18 mouse cellular contexts compared by ENCODE assay signal in the genomic region with DNA sequence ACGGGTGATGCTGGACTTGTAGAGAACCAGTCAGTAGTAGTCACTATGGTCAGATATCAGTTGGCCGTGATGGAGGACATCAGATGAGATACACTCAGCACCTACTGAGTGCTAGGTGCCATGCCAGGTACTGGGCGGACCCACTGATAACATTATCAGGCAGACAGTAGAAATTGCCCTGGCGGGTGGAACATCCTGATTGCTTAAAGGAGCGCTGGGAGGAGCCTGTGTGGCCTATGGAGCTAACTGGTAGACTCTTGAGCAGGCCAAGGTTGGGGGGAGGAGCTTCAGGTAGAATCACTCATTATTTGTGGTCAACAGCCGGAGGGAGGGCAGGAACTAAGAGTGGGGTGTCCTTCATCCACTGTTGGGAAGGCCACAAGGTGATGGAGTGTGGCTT. TPM values are rescaled to one million over a fixed set of nuclear protein-coding genes. Genes with fewer than 3 reads are reported as not detected.
DNase-seq lines count a peak whose midpoint lies in the region; ATAC-seq and TF ChIP-seq lines count a peak whose summit lies in the region.
"Had no signal": no experiment of that assay in that cellular context is flagged by ENCODE, and none has a peak within 500 bp of the region (broad histone marks: within the 10 kb centered on the region; RNA-seq: fewer than 3 reads in every experiment).

No protein-coding gene starts in this region.

- DNase-seq in adrenal gland, adult 8-10 months = peak; percentile 79
- DNase-seq in adrenal gland, postnatal 4 days (ENCODE audit: low spot score in 2 of 2) = no peak
- DNase-seq in layer of hippocampus, adult 2 months (ENCODE audit: low spot score in 2 of 2) = no peak
- DNase-seq in layer of hippocampus, postnatal 10 days (ENCODE audit: low spot score in 2 of 2) = no peak
- DNase-seq in R1 (ENCODE audit: low read depth, low spot score) = peak; percentile 82
- no peak for DNase-seq in frontal cortex, adult 2 months (ENCODE audit: extremely low spot score in 1 of 2, low spot score in 1 of 2)
- DNase-seq: cerebellum, adult 9-11 months; gastrocnemius, postnatal 14 days; layer of hippocampus, postnatal 36 days; lung, postnatal 10 days; thymus, postnatal 14 days had no signal

- no peak for TF ChIP-seq CTCF in layer of hippocampus, adult 2 months (conservative IDR thresholded peaks at IDR 0.05)

- H3K27ac ChIP-seq in layer of hippocampus, adult 2 months = 0 out of 2 replicates have a peak overlapping the region, but pooled peaks have one; percentile 14
- H3K27ac ChIP-seq: limb, embryonic 15.5 days; neural tube, embryonic 12.5 days had no signal

- no peak overlapping the region for H3K4me3 ChIP-seq in layer of hippocampus, adult 2 months
- H3K4me3 ChIP-seq: kidney, embryonic 15.5 days; limb, embryonic 15.5 days; megakaryocyte, embryonic 14.5 days; neural tube, embryonic 12.5 days had no signal

- peak; percentile 60; the same call in 1 of the 2 replicates for ATAC-seq in megakaryocyte-erythroid progenitor cell, adult 5-6 weeks (replicated peaks; ENCODE audit: low FRiP score, low TSS enrichment, poor library complexity, severe bottlenecking)
- ATAC-seq: midbrain, embryonic 16.5 days; Patski had no signal

RNA-seq across cellular contexts. Expression of a gene that starts 17.1 kb away (rescaled TPM):
- total RNA-seq in adrenal gland, adult 8-10 months (2022) = 100 to 1,000 TPM in 1 of 4 experiments, 10 to 100 TPM in 3; 72.0 to 109 (median 82.9) TPM
- total RNA-seq in adrenal gland, postnatal 4 days (2021) = 10 to 100 TPM; 92.5 to 98.7 TPM
- total RNA-seq in layer of hippocampus, adult 2 months (2021) = 100 to 1,000 TPM; 108 to 113 TPM
- 100 to 1,000 TPM in 1 of 2 experiments, 10 to 100 TPM in 1; 98.1 to 103 TPM for total RNA-seq in layer of hippocampus, postnatal 10 days (2021)
- 4.8 and 7.0 TPM in 2 replicates for total RNA-seq in megakaryocyte-erythroid progenitor cell, adult 5-6 weeks (2014; fragmentation: Nextera tagmentation)
- 0.33 and 0.72 TPM in 2 replicates for total RNA-seq in megakaryocyte-erythroid progenitor cell, adult 5-6 weeks (2017)
- polyA plus RNA-seq in frontal cortex, adult 2 months (2012; rRNA removed) = 28.5 and 28.6 TPM in 2 replicates

RNA-seq across cellular contexts. Expression of a gene that starts 54.3 kb away (rescaled TPM):
- under 1 TPM; 0.42 to 0.92 (median 0.64) TPM for total RNA-seq in adrenal gland, adult 8-10 months (2022)
- 1 to 10 TPM; 1.2 to 1.5 TPM for total RNA-seq in adrenal gland, postnatal 4 days (2021)
- under 1 TPM in 1 of 2 experiments, not detected in 1; 0.12 TPM for total RNA-seq in layer of hippocampus, adult 2 months (2021)
- under 1 TPM; 0.13 to 0.46 TPM for total RNA-seq in layer of hippocampus, postnatal 10 days (2021)
- 2.8 TPM in 1 of 2 replicates, not detected in the other for total RNA-seq in megakaryocyte-erythroid progenitor cell, adult 5-6 weeks (2014; fragmentation: Nextera tagmentation)
- total RNA-seq in megakaryocyte-erythroid progenitor cell, adult 5-6 weeks (2017) = 0.30 and 0.33 TPM in 2 replicates
- polyA plus RNA-seq in frontal cortex, adult 2 months (2012; rRNA removed) = 0.18 and 0.19 TPM in 2 replicates
- polyA plus RNA-seq: Patski had no signal

Comparison
In these comparisons a context has a peak if more than half of its experiments do, and no peak if none do; other contexts are left out.
1. DNase-seq: peak in adrenal gland, adult 8-10 months (single experiment) and R1 (single experiment); none in adrenal gland, postnatal 4 days (0 of 2), layer of hippocampus, adult 2 months (0 of 2), layer of hippocampus, postnatal 10 days (0 of 2) and frontal cortex, adult 2 months (0 of 2).
2. RNA of a gene that starts 17.1 kb away (total RNA-seq): 108 to 113 TPM in layer of hippocampus, adult 2 months, 98.1 to 103 TPM in layer of hippocampus, postnatal 10 days, 92.5 to 98.7 TPM in adrenal gland, postnatal 4 days and 72.0 to 109 TPM in adrenal gland, adult 8-10 months; 0.33 to 7.0 TPM in megakaryocyte-erythroid progenitor cell, adult 5-6 weeks; every median in the first group is over 4 times any median in the second.